Mouse (Mus musculus) midbrain, postnatal 0 days (tissue): Measurements from ENCODE around the gene Foxd2. TPM values are rescaled to one million over a fixed set of nuclear protein-coding genes. Genes with fewer than 3 reads are reported as not detected.
A peak's percentile ranks its signal among the peaks of the same experiment; 100 is the strongest.

Experiments
- ATAC-seq: fragments of 200-750 bp; cut with Nextera tagmentation; 2 replicates; pipeline ENCODE4 v1.8.0; 2017; ENCODE audit warnings: moderate number of reproducible peaks, mild to moderate bottlenecking, moderate TSS enrichment, moderate library complexity; ENCODE audit not compliant: low FRiP score
- DNase-seq: peaks from one replicate; pipeline ENCODE4 v3.0.0-alpha.2; 2015; ENCODE audit warnings: low spot score
- H3K27ac ChIP-seq: fragments of 300-500 bp; sonication (generic); 2 replicates; pipeline ENCODE4 v1.5.1; 2014; ENCODE audit warnings: low read depth, mild to moderate bottlenecking, low read length, mixed read lengths
- H3K27me3 ChIP-seq: fragments of 300-500 bp; sonication (generic); 2 replicates; pipeline ENCODE4 v1.6.1; 2014; ENCODE audit warnings: low read length, control low read depth, mixed read lengths; ENCODE audit not compliant: insufficient read depth
- H3K36me3 ChIP-seq: fragments of 300-500 bp; sonication (generic); 2 replicates; pipeline ENCODE4 v1.6.1; 2014; ENCODE audit warnings: low read length, control low read depth, mixed read lengths; ENCODE audit not compliant: insufficient read depth
- H3K4me1 ChIP-seq: fragments of 300-500 bp; sonication (generic); 2 replicates; pipeline ENCODE4 v1.6.1; 2014; ENCODE audit warnings: mild to moderate bottlenecking, control low read depth, antibody characterized with exemption, low read length, mixed read lengths; ENCODE audit not compliant: insufficient read depth
- H3K4me2 ChIP-seq: fragments of 300-500 bp; sonication (generic); 2 replicates; pipeline ENCODE4 v1.6.1; 2014; ENCODE audit warnings: low read depth, mild to moderate bottlenecking, low read length, mixed read lengths; ENCODE audit not compliant: poor library complexity, severe bottlenecking
- H3K4me3 ChIP-seq: fragments of 300-500 bp; sonication (generic); 2 replicates; pipeline ENCODE4 v1.5.1; 2014; ENCODE audit warnings: low read depth, mild to moderate bottlenecking, low read length, moderate library complexity
- H3K9ac ChIP-seq: fragments of 300-500 bp; sonication (generic); replicated peaks from 2 replicates; pipeline ENCODE4 v1.6.1; 2014; ENCODE audit warnings: mild to moderate bottlenecking, low read length, moderate library complexity, mixed read lengths; ENCODE audit not compliant: poor library complexity, severe bottlenecking
- H3K9me3 ChIP-seq: fragments of 300-500 bp; sonication (generic); 2 replicates; pipeline ENCODE4 v1.6.1; 2016; ENCODE audit warnings: low read length, control low read depth
- CTCF ChIP-seq: IDR thresholded peaks from 2 replicates; pipeline ENCODE4 v1.5.1; 2016; ENCODE audit warnings: antibody characterized with exemption, mild to moderate bottlenecking
- WGBS: fragments of 180-500 bp; shearing (Covaris S2); extraction: QIAGEN DNeasy Blood & Tissue Kit; methylation state at CpG from one replicate; pipeline ENCODE4 v1.1.7; 2014; 5-methylcytosine and 5-hydroxymethylcytosine counted together
- polyA plus RNA-seq: library from polyadenylated mRNA; unstranded; fragments of >200 nt; fragmentation: Nextera tagmentation; extraction: Ambion mirVana; gene quantifications from 2 replicates; pipeline ENCODE4 v1.2.1, GENCODE M21; 2015
- total RNA-seq: library from RNA; depleted of rRNA; stranded (reverse); fragments of >200 nt; gene quantifications from 2 replicates; pipeline ENCODE4 v1.2.3, GENCODE M21; 2014

Gene Foxd2
- total and polyA plus RNA-seq, 2 experiments from 2014 or later = 0.58 to 2.5 TPM

- H3K27me3 ChIP-seq = peaks cover 64% of the 10 kb centered on the region
- no peak for DNase-seq
- TF ChIP-seq CTCF = no peak
Measured at GRCm38 (mm10) chr4:114903422-114903782, 5.3 kb downstream of the Foxd2 start.

GRCm38 (mm10) chr4:114902641-114903421 is 5.8 kb downstream of the Foxd2 start:
- TF ChIP-seq CTCF = no peak
- H3K36me3 ChIP-seq = no peaks in the 10 kb centered on the region
- H3K4me3 ChIP-seq = no peak overlapping the region
- H3K9me3 ChIP-seq = no peaks in the 10 kb centered on the region
- DNase-seq (no peak), ATAC-seq (no peak)
- H3K27ac ChIP-seq = no peak overlapping the region
- H3K9ac ChIP-seq = no peak overlapping the region
- H3K4me1 ChIP-seq = no peaks in the 10 kb centered on the region
- 2% methylated on average over 39 of the region's 39 CpGs for WGBS
- peaks cover 67% of the 10 kb centered on the region for H3K27me3 ChIP-seq
- H3K4me2 ChIP-seq = no peak overlapping the region

More at GRCm38 (mm10) chr4:114903422-114903782, 5.3 kb downstream of the Foxd2 start:
- Histone ChIP-seq H3K27ac (no peak overlapping the region), H3K4me3 (no peak overlapping the region), H3K9me3 (no peaks in the 10 kb centered on the region), H3K4me2 (no peak overlapping the region), H3K9ac (no peak overlapping the region), H3K4me1 (no peaks in the 10 kb centered on the region), H3K36me3 (no peaks in the 10 kb centered on the region)
- no peak for ATAC-seq
- WGBS = 3% methylated on average over 11 of the region's 11 CpGs

GRCm38 (mm10) chr4:114901643-114902351 is 6.9 kb downstream of the Foxd2 start:
- Histone ChIP-seq H3K36me3 (no peaks in the 10 kb centered on the region), H3K9me3 (no peaks in the 10 kb centered on the region), H3K27ac (no peak overlapping the region), H3K4me2 (no peak overlapping the region), H3K27me3 (peaks cover 70% of the 10 kb centered on the region), H3K9ac (no peak overlapping the region), H3K4me3 (no peak overlapping the region), H3K4me1 (no peaks in the 10 kb centered on the region)
- WGBS = 1% methylated on average over 42 of the region's 42 CpGs
- no peak for TF ChIP-seq CTCF
- ATAC-seq (peak; percentile 14; the same call in 1 of the 2 replicates), DNase-seq (no peak)

- no peak for TF ChIP-seq CTCF
- no peaks in the 10 kb centered on the region for H3K36me3 ChIP-seq
- DNase-seq (no peak), ATAC-seq (no peak)
- no peaks in the 10 kb centered on the region for H3K4me1 ChIP-seq
- no peak overlapping the region for H3K9ac ChIP-seq
- no peak overlapping the region for H3K27ac ChIP-seq
- no peak overlapping the region for H3K4me2 ChIP-seq
- 4% methylated on average over 33 of the region's 33 CpGs for WGBS
- H3K9me3 ChIP-seq = no peaks in the 10 kb centered on the region
- peaks cover 66% of the 10 kb centered on the region for H3K27me3 ChIP-seq
- H3K4me3 ChIP-seq = no peak overlapping the region
Measured at GRCm38 (mm10) chr4:114900866-114901642, 7.6 kb downstream of the Foxd2 start.

GRCm38 (mm10) chr4:114899885-114900284 is 8.8 kb downstream of the Foxd2 start:
- no peak for ATAC-seq

More at GRCm38 (mm10) chr4:114899885-114900284, 8.8 kb downstream of the Foxd2 start:
- no peak for DNase-seq
- H3K4me3 ChIP-seq = no peak overlapping the region
- WGBS = 10% methylated on average over 3 of the region's 3 CpGs
- H3K27ac ChIP-seq = no peak overlapping the region
- no peaks in the 10 kb centered on the region for H3K36me3 ChIP-seq
- H3K4me1 ChIP-seq = no peaks in the 10 kb centered on the region
- TF ChIP-seq CTCF = no peak
- H3K27me3 ChIP-seq = peaks cover 54% of the 10 kb centered on the region
- H3K4me2 ChIP-seq = no peak overlapping the region
- H3K9ac ChIP-seq = no peak overlapping the region
- H3K9me3 ChIP-seq = no peaks in the 10 kb centered on the region
